Mouse (Mus musculus): ENCODE data around the gene March8.
"Not testable (repeated sequence)": the region's sequence is repeated elsewhere in the genome, so short reads cannot be mapped to it uniquely, and the experiment has no call there.

March8 gene

DNA sequence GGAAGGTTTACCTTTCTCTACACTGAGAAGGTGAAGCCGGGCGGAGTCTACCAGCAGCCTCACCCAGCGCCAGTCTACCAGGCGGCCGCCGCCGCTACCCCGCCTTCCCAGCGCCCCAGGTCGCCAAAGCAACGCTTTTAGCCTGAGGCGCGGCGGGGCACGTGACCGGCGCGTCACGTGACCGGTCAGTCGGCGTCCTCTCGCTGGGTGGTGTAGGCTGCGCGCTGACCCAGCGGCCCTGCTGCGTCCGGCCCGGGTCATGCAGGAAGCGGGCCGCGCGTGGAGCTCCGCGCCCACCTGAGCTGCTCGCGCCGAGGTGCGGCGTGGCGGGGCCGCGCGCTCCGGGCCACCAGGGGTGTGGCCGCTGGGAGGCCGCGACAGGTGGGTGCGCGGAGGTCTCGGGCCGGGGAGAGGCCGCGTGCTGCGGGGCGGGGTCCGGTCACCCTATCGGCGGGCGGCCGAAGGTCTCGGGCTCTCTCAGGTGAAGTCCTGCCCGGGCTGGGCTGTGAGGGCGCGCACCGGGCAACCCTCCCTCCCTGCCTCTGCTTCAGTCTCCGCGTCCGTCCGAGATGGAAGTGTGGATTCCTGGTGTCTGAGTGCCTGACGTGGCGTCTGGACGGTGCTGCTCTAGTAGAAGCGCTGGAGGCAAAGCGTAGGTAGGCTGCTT is at the start of gene March8:
Gene March8, plus strand, starts transcription at position 190 of the 667 bp plus-strand sequence.
- peak; percentile 92 for DNase-seq

- no peak for DNase-seq
Observed at GRCm38 (mm10) chr6:116311411-116311810, 26.4 kb upstream of the March8 start.

GRCm38 (mm10) chr6:116319259-116319658 is 18.6 kb upstream of the March8 start:
- DNase-seq: no peak

DNA sequence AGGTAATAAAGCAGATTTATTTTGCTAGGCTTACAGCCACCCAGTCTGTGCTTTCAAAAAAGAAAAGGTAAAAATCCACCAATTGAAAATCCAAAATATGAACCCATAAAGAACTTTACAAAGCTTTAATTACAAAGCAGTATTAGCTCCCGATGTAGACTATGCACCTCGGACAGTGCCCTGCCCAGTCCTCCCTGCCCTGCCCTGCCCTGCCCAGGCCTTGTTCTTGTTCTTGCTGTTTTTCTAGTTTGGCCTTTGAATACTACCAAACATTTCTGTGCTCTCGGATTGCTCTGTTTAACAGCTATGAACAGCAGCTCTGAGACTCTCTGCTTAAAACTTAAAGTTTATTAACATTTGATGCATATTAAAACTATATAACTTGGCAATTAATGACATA is 11.2 kb upstream of the March8 start:
- no peak for DNase-seq

DNA sequence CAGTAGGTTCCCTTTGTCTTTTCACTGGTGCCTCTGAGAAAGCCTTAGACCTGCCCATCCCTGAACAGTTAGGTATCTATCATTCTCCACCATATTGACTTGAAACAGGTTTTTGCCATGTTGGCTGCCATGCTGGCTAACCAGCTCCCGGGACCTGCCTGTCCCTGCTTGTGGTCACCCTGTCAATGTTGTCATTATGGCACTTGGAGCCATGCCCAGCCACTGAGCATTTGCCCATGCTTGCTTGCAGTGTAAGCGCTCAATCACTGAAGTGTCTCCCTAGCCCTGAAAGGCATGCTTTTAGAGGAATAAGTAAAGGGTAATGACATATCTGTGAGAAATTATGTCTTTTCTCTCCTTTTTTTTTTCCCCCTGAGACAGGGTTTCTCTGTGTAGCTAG is 6.4 kb upstream of the March8 start:
- DNase-seq: no peak

DNA sequence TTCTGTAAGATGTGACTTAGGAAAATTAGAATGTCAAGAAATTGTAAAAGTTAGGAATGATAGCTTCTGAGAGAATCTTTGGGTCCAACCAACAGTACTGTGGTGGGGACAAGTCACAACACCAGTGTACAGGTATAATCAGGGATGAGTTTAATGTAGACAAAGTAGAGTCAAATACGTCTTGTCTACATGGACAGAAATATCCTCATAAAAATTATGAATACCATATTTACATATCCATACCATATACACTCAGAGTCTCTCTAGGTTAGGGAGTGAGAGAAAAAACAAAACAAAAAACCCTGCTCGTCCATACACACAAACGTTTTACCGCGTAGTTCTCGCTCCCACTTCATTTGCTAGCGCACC is 374 bp upstream of the March8 start:
- DNase-seq: no peak

- DNase-seq: no peak
Observed at GRCm38 (mm10) chr6:116338520-116338919, 696 bp downstream of the March8 start.

DNA sequence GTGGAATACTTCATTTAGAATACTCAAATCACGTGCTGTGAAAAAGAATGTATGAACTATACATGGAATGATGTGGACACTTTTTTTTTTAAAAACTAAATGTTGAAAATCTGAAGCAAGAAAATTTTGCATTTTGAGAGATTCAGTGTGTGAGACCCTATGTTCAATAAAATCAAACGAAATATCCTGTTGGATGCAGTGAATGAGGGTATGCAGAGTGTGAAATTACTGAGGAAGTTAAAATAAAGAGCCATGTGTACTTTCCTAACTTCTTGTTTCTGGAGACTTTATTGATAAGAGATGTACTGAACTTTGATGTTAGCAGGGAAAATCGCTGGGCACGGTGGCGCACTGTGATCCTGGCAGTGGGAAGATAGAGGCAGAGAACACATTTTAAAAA is 1.3 kb downstream of the March8 start:
- DNase-seq: no peak

DNA sequence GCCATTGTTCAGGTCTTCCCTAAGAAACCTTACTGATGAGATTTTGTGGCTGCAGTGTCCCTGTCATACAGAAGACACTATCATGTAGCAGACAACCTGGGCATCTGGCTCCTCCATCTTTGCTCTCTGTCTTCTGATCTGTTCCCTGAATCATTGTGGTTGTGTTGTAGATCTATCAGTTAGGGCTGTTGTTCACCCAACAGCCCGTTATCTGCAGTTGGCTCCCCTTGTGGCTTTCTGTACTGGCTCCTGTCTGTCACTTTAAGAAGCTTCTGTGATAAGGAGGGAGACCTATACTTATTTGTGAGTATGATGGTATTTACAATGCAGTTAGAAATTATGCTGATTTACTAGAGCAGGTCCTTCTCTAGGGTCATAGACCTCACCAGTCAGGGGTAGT is 2.7 kb downstream of the March8 start:
- no peak for DNase-seq

DNA sequence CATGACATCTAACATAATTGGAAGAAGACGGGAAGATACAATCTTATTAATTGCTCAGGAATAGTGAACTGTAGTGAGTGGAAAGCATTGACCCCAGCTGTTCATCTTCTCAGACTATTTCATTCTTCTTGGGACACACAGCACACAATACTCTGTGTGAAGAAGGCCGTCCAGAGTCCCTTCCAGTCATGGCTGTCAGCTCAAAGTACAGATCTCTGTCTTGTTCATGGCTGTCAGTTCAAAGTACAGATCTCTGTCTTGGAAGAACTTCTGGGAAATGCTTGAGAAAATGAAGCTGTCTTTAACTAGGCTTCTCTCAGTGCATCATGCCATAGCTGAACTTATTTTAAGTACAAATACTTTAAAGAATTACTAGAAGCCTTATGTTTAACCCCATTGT is 10.1 kb downstream of the March8 start:
- no peak for DNase-seq

DNA sequence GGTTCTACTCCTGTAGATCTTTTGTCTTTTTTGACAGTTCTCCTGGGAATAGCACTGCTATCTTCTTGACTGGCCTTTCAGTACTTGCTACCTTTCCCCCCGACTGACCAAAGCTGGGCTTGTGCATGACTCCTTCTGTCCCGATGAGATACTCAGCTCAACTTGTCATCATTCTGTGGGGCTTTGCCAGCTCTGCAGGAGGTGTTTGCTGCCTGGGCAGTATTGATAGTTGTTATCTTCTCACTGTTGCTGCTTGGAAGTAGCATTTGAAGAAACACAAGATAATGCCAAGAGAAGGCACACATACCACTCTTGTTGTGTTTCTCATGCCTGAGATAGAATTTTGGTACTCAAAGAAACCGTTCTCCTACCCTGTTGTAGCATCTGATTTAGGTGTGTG is 12.2 kb downstream of the March8 start:
- no peak for DNase-seq

DNA sequence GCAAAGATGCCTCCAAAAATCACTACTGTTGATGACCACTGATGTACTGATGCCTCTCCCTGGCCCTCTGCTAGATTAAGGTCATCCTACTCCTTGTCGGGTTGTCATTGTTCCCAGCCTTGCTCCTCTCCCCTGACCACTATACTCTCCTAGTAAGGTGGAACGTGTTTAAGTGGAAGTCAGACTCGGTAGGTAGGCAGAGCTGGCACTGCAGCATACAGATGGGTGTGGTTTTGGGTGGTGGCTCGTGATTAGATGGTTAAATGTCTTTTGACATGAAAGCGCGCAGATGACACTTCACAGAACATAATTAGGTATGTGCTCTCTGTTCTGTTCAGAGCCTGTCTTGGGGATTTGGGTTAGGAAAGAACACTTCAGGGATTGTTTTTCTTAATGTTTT is 12.8 kb downstream of the March8 start:
- DNase-seq: no peak

DNA sequence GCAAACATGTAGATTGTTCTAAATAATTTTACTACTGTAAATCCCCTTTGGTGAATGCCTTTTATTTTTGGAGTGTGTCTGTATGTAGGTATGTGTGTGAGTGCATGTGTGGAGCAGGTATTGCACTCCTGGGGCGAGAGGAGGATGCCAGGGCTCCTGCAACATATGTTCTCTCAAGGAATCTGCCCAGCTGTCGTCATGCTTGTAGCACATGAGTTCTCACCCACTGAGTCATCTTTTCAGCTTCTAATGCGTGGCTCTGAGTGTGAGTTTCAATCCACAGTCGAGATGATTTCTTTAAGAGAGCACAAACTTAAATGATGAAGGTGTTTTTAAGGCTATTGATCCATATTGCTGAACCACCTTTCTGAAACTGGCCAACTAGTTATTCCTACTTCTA is 13.7 kb downstream of the March8 start:
- no peak for DNase-seq

GRCm38 (mm10) chr6:116353428-116353827 is 15.6 kb downstream of the March8 start:
- no peak for DNase-seq

- DNase-seq: not testable (repeated sequence)
Observed at GRCm38 (mm10) chr6:116356311-116356947, 18.6 kb downstream of the March8 start.

GRCm38 (mm10) chr6:116356948-116357325 is 19.1 kb downstream of the March8 start:
- no peak for DNase-seq

DNA sequence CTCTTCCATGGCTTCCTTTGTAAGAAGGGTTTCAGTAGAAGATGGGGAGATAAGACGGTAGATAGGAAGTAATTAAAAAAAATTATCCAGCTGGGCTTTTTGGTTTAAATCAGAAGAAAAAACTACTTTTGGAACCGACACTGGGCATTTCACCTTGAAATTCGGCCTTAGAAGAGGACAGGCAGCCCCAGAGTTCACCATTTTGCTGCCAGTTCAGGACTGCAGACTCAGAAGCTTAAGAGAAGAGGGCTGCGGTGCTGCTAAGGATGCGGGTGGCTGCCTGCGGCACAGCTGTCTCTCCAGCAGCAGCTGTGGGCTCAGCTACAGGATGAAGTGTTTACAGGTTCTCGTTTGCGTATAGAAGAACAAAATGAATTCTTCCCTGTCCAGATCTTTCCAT is 20.2 kb downstream of the March8 start:
- no peak for DNase-seq

DNA sequence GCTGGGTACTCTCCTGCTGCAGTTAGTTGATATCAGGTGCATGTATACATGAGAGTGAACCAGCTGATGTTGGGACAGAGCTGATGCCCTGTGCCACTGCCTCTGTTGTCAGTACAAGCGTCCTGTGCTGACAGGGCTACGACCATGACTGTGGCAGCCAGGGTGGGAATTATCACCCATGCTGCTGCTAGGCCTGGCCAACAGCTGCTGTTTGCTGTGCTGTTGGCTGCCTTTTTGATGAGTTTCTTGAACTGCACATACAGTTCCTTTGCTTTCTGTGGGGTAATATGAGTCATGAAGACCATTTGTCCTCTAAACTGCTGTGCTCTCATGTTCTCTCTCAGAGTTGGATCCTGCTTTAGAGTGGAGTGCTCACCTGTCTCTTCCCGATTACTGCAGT is 21.4 kb downstream of the March8 start:
- DNase-seq: no peak

DNA sequence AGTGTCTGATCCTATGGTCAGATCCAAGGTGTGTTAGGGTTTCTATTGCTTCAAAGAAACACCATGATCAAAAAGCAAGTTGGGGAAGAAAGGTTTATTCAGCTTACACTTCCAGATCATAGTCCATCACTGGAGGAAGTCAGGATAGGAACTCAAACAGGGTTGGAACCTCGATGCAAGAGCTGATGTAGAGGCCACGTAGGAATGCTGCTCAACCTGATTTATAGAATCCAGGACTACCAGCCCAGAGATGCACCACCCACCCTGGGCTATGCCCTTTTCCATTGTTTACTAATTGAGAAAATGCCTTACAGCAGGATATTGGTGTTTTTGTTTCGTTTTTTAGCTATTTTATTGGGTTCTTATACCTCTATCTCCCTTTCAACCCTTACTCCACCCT is 23.6 kb downstream of the March8 start:
- DNase-seq: no peak

GRCm38 (mm10) chr6:116361993-116362392 is 24.2 kb downstream of the March8 start:
- no peak for DNase-seq

GRCm38 (mm10) chr6:116367971-116368370 is 30.1 kb downstream of the March8 start:
- no peak for DNase-seq

GRCm38 (mm10) chr6:116369811-116370210 is 32.0 kb downstream of the March8 start:
- DNase-seq: no peak

DNA sequence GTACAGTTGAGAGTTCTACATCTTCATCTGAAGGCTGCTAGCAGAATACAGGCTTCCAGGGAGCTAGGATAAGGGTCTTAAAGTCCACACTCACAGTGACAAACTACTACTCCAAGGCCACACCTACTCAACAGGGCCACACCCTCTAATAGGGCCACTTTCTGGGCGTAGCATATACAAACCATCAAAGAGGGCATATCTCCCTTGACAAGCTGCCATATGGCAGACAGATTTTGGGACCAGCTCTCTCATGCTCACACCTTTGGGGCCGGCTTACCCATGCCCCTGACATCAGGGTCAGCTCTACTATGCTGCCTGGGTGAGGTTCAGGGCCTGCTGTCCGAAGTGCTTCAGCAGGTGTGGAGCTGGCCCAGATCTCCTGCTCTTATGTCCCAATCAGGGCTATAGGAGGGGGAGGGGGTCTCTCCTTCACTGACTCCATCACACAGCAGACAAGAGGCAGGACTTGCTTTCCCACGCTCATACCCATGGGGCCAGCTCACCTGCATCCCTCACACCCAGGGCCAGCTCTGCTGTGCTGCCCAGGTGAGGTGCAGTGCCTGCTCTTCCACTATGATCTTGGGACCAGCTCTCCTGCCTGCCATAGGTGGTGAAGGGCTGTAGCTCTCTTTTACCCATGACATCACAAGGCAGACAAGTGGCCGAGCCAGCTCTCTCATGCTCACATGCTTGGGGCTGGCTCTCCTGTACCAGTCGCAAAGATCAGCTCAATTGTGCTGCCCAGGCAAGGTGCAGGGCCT is 32.6 kb downstream of the March8 start:
- DNase-seq: no peak

DNA sequence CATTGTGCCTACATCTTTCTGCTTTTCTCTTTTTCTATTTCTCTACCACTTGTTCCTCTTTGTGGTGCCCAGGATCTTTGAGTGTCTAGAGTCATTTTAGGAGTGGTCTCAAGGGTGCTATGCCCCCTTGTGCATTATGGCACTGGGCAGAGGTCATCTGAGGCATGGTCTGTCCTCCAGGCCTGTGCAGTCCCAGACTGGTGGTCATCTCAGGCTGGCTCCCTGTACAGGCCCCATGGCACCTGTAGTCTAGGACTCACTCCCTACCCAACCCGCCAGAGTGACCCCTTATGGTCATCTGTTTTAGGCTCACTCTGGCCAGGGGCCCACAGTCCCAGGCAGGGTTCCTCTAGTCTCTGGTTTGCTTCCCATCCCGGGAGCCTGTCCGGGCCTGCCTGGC is 33.7 kb downstream of the March8 start:
- no peak for DNase-seq

Measured in cerebellum, adult 9-11 months (tissue).